Mouse (Mus musculus) T-helper 2 cell (primary cell): Measurements from ENCODE around the gene Lrmda.

Source experiments
- in situ Hi-C: fragments of 300-600 bp; cut with MboI, MseI; formaldehyde crosslinking; loops from one replicate; pipeline ENCODE4 v1.15.1; 2025; ENCODE audit warnings: high pct_unique_total_duplicates

Lrmda gene

GRCm38 (mm10) chr14:22586281-22586680 lies 566.8 kb downstream of the Lrmda start:
- in situ Hi-C loops = loop anchor here (10.0 kb wide), 1 partner anchor 611 kb away; no protein-coding TSS in a partner anchor

DNA sequence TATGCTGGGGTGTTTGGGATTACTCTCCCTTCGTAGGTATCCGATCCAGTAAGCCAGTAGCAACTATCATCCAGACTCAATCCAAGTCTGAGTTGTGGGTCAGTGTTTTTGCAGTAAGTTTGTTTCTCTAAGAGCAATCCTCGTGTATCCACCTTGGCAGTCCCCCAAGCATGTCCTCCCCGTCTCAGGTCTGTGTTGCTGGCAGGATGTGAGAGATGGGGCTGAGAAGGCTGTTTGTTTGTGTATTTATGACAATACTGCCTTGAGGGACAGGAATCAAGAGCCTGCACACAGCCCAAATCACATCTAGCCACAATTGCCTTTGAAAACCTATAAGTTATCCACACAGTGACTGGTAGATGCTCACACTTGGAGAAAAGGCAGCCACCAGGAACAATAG lies 567.3 kb downstream of the Lrmda start:
- in situ Hi-C loops = loop anchor here (10.0 kb wide), 1 partner anchor 612 kb away; no protein-coding TSS in a partner anchor

DNA sequence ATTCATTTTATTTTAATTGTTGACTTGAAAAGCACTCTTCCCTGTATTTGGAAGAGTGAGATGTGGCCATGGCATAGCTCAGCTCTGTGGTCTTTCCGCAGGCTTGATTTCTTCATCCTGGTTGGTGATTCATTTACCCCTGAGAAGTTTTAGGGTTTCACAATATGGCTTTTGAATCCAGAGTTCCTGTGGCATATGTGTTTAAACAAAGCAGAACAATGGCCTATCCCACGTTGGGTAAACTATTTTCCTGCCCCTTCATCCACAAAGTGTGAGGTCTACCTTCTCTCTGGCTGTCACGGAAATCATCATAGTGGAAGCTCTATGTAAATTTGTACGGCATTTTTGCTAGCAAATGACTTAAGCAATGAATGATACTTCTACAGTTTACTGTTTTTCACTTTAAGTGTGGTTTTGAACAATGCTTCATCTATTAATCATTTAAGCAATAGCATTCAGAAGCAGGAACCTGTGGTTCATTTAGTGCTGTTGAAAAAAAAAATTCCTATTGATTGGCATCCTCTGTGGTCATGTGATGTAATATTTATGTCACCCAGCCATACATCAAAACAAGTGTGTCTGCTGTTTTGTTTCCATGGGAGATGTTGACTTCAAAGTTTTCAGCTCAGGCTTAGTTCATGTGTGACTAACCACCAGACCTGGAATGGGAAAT lies 567.9 kb downstream of the Lrmda start:
- in situ Hi-C loops = loop anchor here (10.0 kb wide), 1 partner anchor 613 kb away; no protein-coding TSS in a partner anchor

GRCm38 (mm10) chr14:22587958-22588296 lies 568.4 kb downstream of the Lrmda start:
- in situ Hi-C loops = loop anchor here (10.0 kb wide), 1 partner anchor 613 kb away; no protein-coding TSS in a partner anchor

GRCm38 (mm10) chr14:22588394-22588793 lies 568.9 kb downstream of the Lrmda start:
- in situ Hi-C loops = loop anchor here (10.0 kb wide), 1 partner anchor 614 kb away; no protein-coding TSS in a partner anchor

DNA sequence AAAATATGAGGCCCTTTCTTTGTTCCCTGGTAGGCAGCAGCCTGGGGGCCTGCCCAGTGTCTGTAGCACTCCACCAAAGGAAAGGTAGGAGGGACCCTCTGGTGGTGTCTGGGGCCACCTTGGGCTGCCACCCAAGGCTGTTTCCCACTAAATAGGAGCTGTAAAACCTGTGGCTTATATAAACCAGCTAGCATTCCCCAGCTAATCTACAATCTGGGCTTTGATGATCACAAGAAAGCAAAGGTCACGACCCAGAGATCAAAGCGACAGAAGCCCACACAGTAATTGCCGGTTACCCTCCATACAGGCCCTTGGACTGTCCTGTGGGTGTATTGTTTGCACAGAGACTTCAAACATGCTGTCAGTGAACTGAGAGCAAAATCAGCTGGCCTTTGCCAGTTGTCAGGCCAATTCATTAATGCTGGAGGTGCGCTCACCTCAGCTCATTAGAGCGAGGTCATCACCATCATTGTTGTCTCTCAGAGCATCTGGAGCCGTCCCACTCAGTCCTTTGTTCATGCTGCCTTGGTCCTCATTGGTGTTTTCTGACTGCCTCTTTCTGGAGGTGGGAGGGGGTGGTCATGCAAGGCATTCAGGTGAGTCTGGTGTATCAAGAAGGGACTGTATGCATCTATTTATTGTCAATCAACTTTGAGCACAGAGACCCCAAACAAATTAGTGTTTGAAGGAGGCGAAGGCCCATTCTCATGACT lies 570.1 kb downstream of the Lrmda start:
- in situ Hi-C loops = loop anchor here (10.0 kb wide), 1 partner anchor 615 kb away; no protein-coding TSS in a partner anchor

DNA sequence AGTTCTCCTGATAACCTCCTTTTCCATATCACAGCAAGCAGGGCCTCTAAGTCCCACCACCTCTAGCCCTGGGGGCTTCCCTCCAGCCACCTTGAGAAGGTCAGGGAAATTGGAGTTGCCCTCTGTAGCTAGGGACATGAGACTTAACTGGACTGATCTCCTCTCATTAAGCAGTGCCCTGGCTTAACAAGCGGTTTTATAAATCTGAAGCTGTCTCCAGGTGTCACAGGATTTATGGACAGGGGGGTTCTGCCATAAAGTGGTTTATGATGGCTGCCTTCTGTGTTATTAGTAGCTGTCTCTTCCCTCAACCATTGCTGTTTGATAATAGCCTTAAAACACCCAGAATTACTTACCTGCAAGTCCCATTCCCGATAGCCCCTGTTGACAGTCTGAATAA lies 571.7 kb downstream of the Lrmda start:
- in situ Hi-C loops = no loop called here

DNA sequence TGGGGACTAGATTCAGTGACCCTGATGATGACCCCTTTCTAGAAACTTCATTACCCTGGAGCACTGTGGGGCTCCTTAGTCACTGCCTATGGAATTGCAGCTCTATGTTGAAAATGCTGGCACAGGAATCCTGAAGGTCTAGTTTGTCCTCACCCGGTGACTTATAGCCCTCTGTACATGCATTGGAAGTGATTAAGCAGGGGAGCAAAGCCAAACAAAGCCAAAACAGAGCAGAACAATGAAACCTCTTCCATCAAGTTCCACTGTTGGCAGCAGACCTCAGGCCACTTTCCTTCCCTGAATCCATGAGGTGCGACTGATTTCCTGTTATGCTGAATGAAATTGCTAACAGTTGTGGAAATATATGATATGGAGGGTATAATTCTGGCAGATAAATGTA lies 578.0 kb downstream of the Lrmda start:
- in situ Hi-C loops = no loop called here

DNA sequence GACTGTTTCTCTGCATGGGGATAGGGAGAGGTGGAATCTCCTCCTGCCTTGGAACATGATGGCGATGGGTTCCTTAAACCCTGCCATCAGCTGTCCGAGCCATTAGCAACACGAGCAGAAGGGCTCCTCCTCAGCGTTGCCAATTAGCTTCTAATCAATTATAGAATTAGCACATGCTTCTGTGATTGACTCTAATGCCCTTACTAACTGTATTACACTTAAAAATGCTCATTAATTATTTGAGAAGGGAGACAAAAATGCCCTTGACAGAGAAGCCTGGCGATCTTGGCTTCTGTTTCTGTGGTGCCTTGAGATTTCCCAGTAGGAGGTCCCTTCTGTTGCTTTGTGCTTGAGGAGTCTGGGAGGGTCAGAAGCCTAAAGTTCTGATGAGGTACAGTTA lies 579.1 kb downstream of the Lrmda start:
- in situ Hi-C loops = no loop called here

GRCm38 (mm10) chr14:22600166-22600565 lies 580.7 kb downstream of the Lrmda start:
- in situ Hi-C loops = no loop called here

DNA sequence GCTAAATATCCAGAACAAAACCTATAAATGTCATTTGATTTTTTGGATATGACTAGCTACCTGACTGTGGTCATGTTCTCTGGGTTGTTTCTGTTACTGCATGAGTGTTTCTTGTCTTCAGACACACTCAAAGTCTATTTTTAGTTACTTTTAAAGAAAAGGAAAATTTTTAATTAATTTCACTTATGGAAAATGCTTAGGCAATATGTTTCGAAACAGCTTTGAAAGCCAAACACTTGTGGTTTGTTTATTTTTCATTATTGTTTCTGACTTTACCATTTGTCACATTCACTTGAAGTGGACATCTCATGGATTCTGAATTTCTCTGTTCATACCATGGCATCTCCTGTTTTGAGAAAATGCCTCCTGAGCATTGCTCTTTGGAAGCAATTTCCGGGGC lies 582.8 kb downstream of the Lrmda start:
- in situ Hi-C loops = no loop called here

DNA sequence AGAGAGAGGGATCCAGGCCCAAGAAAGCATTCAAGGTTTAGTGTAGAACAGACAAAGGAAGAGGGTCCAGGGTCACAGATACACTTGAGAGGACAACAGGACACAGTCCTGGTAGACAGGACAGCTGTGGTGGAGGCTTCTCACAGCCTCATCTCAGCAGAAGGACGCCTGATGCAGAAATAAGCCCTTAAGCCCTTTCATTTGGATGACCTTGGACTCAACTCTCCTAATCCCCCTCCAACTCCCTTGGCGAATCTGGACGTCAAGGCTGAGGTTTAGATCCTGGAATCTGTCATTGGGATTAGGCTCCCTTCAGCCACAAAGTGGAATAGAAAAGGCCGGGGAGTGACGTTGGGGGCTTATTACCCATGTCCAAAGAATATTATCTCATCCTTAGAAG lies 589.1 kb downstream of the Lrmda start:
- in situ Hi-C loops = loop anchor here (5.0 kb wide), 1 partner anchor 59 kb away; no protein-coding TSS in a partner anchor

GRCm38 (mm10) chr14:22609261-22610245 lies 590.0 kb downstream of the Lrmda start:
- in situ Hi-C loops = loop anchor here (5.0 kb wide), 1 partner anchor 58 kb away; no protein-coding TSS in a partner anchor

DNA sequence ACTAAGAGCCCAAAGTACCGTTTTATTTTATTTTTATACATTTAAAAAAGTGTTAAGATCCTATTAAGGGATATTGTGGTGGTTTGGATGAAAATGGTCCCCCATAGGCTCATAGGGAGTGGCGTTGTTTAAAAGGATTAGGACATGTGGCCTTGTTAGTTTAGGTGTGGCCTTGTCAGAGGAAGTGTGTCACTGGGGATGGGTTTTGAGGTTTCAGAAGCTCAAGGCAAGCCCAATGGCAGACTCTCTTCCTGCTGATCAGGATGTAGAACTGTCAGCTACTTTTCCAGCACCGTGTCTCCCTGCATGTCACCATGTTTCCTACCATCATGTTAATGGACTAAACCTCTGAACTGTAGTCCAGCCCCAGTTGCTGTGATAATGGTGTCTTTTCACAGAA lies 591.5 kb downstream of the Lrmda start:
- in situ Hi-C loops = no loop called here

GRCm38 (mm10) chr14:22620191-22620590 lies 600.7 kb downstream of the Lrmda start:
- in situ Hi-C loops = no loop called here

GRCm38 (mm10) chr14:22621941-22622340 lies 602.4 kb downstream of the Lrmda start:
- in situ Hi-C loops = no loop called here

- in situ Hi-C loops = no loop called here
Observed at GRCm38 (mm10) chr14:22627105-22627829, 607.8 kb downstream of the Lrmda start.

DNA sequence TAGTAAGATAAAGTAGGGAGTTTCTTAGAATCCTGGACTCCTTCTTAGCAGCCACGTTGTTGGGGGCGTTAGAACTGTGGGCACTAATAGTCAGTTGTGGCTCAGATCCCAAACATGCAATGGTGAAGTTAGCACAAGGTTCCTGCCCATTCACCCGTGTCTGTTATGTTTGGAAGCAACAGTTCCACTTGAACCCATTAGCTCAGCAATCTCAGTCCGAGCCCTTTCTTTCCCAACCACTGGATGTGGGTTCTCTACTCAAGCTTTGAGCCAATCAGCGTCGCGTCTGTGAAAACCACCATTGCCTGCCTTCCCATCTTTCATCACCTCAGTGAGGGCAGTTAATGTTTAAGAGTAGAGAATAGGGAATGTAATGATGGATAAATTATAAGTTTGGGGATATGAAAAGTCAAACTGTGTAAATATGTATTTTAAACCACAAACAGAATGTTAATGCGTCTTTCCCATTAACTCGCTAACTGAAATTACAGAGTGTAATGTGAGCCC lies 610.9 kb downstream of the Lrmda start:
- in situ Hi-C loops = no loop called here

GRCm38 (mm10) chr14:22633612-22634011 lies 614.1 kb downstream of the Lrmda start:
- in situ Hi-C loops = no loop called here

- in situ Hi-C loops = loop anchor here (10.0 kb wide), 1 partner anchor 1651 kb away; the partner anchor contains the start of gene E330034G19Rik
Observed at GRCm38 (mm10) chr14:22643494-22643893, 624.0 kb downstream of the Lrmda start.
